Mouse (Mus musculus) kidney, embryonic 15.5 days (tissue): ENCODE data around the gene Olfr1106. TPM values are rescaled to one million over a fixed set of nuclear protein-coding genes. Genes with fewer than 3 reads are reported as not detected.

Source experiments
- ATAC-seq: fragments of 200-750 bp; cut with Nextera tagmentation; replicated peaks from 2 replicates; pipeline ENCODE4 v1.8.0; 2017; ENCODE audit warnings: moderate TSS enrichment; ENCODE audit not compliant: low FRiP score
- H3K27ac ChIP-seq: fragments of 300-500 bp; sonication (generic); 2 replicates; pipeline ENCODE4 v1.5.1; 2015; ENCODE audit warnings: mild to moderate bottlenecking, inconsistent platforms
- H3K27me3 ChIP-seq: fragments of 300-500 bp; sonication (generic); 2 replicates; pipeline ENCODE4 v1.6.1; 2015; ENCODE audit warnings: inconsistent platforms
- H3K36me3 ChIP-seq: fragments of 300-500 bp; sonication (generic); 2 replicates; pipeline ENCODE4 v1.6.1; 2015; ENCODE audit warnings: inconsistent platforms
- H3K4me1 ChIP-seq: fragments of 300-500 bp; sonication (generic); 2 replicates; pipeline ENCODE4 v1.6.1; 2015; ENCODE audit warnings: inconsistent platforms
- H3K4me2 ChIP-seq: fragments of 300-500 bp; sonication (generic); 2 replicates; pipeline ENCODE4 v1.6.1; 2015; ENCODE audit warnings: moderate library complexity, mild to moderate bottlenecking, inconsistent platforms
- H3K4me3 ChIP-seq: fragments of 300-500 bp; sonication (generic); replicated peaks from 2 replicates; pipeline ENCODE4 v1.5.1; 2015; ENCODE audit warnings: mild to moderate bottlenecking, inconsistent platforms
- H3K9ac ChIP-seq: fragments of 300-500 bp; sonication (generic); 2 replicates; pipeline ENCODE4 v1.6.1; 2015; ENCODE audit warnings: mild to moderate bottlenecking, inconsistent platforms
- H3K9me3 ChIP-seq: fragments of 300-500 bp; sonication (generic); replicated peaks from 2 replicates; pipeline ENCODE4 v1.6.1; 2016; ENCODE audit warnings: inconsistent platforms
- WGBS: fragments of 180-500 bp; shearing (Covaris S2); methylation state at CpG from one replicate; pipeline ENCODE4 v1.1.7; 2015; ENCODE audit warnings: mixed read lengths; 5-methylcytosine and 5-hydroxymethylcytosine counted together
- polyA plus RNA-seq: library from polyadenylated mRNA; unstranded; fragments of >200 nt; fragmentation: Nextera tagmentation; extraction: Ambion mirVana; gene quantifications from 2 replicates; pipeline ENCODE4 v1.2.1, GENCODE M21; 2015

Gene Olfr1106
- polyA plus RNA-seq = not detected in 2 replicates

- H3K27me3 ChIP-seq = no peaks in the 10 kb centered on the region
- H3K4me1 ChIP-seq = no peaks in the 10 kb centered on the region
- no peak within 1 kb of the TSS for H3K4me3 ChIP-seq
- no peak for ATAC-seq
- H3K9me3 ChIP-seq = no peaks in the 10 kb centered on the region
- H3K9ac ChIP-seq = no peak within 1 kb of the TSS
- no peak within 1 kb of the TSS for H3K27ac ChIP-seq
- no peaks in the 10 kb centered on the region for H3K36me3 ChIP-seq
- H3K4me2 ChIP-seq = no peak within 1 kb of the TSS
- 63% methylated on average over 1 of the region's 1 CpGs for WGBS
These were observed at the start of gene Olfr1106 for GRCm38 (mm10) chr2:87052173-87052572. Gene Olfr1106, minus strand, starts transcription at chr2:87052273.

- no peak within 1 kb of the TSS for H3K4me2 ChIP-seq
- no peaks in the 10 kb centered on the region for H3K9me3 ChIP-seq
- H3K27ac ChIP-seq = no peak within 1 kb of the TSS
- H3K36me3 ChIP-seq = no peaks in the 10 kb centered on the region
- H3K27me3 ChIP-seq = no peaks in the 10 kb centered on the region
- no peak within 1 kb of the TSS for H3K9ac ChIP-seq
- ATAC-seq = no peak
- no peaks in the 10 kb centered on the region for H3K4me1 ChIP-seq
- no peak within 1 kb of the TSS for H3K4me3 ChIP-seq
- 78% methylated on average over 1 of the region's 1 CpGs for WGBS
These were observed 43.8 kb upstream of the Olfr1106 start, which contains the start of gene Olfr1109 for GRCm38 (mm10) chr2:87095908-87096307. Gene Olfr1109, minus strand, starts transcription at chr2:87096008.

- H3K4me1 ChIP-seq = no peaks in the 10 kb centered on the region
- H3K4me3 ChIP-seq = no peak within 1 kb of the TSS
- no peak for ATAC-seq
- H3K9me3 ChIP-seq = no peaks in the 10 kb centered on the region
- no peak within 1 kb of the TSS for H3K4me2 ChIP-seq
- H3K36me3 ChIP-seq = no peaks in the 10 kb centered on the region
- 86% methylated on average over 1 of the region's 1 CpGs for WGBS
- no peak within 1 kb of the TSS for H3K27ac ChIP-seq
- H3K27me3 ChIP-seq = no peaks in the 10 kb centered on the region
- H3K9ac ChIP-seq = no peak within 1 kb of the TSS
These were observed 23.6 kb upstream of the Olfr1106 start, which contains the start of gene Olfr1107 for GRCm38 (mm10) chr2:87075717-87076116. Gene Olfr1107, minus strand, starts transcription at chr2:87075817.

GRCm38 (mm10) chr2:87036431-87036830, 15.6 kb downstream of the Olfr1106 start, which contains the start of gene Olfr1105:
Gene Olfr1105, minus strand, starts transcription at chr2:87036531.
- no peak within 1 kb of the TSS for H3K4me2 ChIP-seq
- no peaks in the 10 kb centered on the region for H3K36me3 ChIP-seq
- no peak within 1 kb of the TSS for H3K4me3 ChIP-seq
- H3K4me1 ChIP-seq = no peaks in the 10 kb centered on the region
- H3K27me3 ChIP-seq = no peaks in the 10 kb centered on the region
- H3K9ac ChIP-seq = no peak within 1 kb of the TSS
- no peak for ATAC-seq
- no peak within 1 kb of the TSS for H3K27ac ChIP-seq
- H3K9me3 ChIP-seq = no peaks in the 10 kb centered on the region

GRCm38 (mm10) chr2:87026980-87027379, 25.1 kb downstream of the Olfr1106 start, which contains the start of gene Olfr1104:
Gene Olfr1104, minus strand, starts transcription at chr2:87027080.
- Histone ChIP-seq H3K4me1 (no peaks in the 10 kb centered on the region), H3K4me3 (no peak within 1 kb of the TSS), H3K4me2 (no peak within 1 kb of the TSS), H3K9me3 (no peaks in the 10 kb centered on the region), H3K27me3 (no peaks in the 10 kb centered on the region), H3K36me3 (no peaks in the 10 kb centered on the region), H3K9ac (no peak within 1 kb of the TSS), H3K27ac (no peak within 1 kb of the TSS)
- ATAC-seq = no peak
- 74% methylated on average over 1 of the region's 1 CpGs for WGBS

GRCm38 (mm10) chr2:86998098-86998497, 54.0 kb downstream of the Olfr1106 start, which contains the start of gene Olfr1102:
Gene Olfr1102, plus strand, starts transcription at chr2:86998398.
- ATAC-seq = no peak

More at GRCm38 (mm10) chr2:86998098-86998497, 54.0 kb downstream of the Olfr1106 start, which contains the start of gene Olfr1102:
- Histone ChIP-seq H3K36me3 (no peaks in the 10 kb centered on the region), H3K9me3 (no peaks in the 10 kb centered on the region), H3K27me3 (no peaks in the 10 kb centered on the region), H3K9ac (no peak within 1 kb of the TSS), H3K4me3 (no peak within 1 kb of the TSS), H3K4me1 (no peaks in the 10 kb centered on the region), H3K27ac (no peak within 1 kb of the TSS), H3K4me2 (no peak within 1 kb of the TSS)

Other genes starting within 250 kb of the Olfr1106 start
- not detected in 2 replicates for gene Olfr141, start 242.3 kb downstream of the Olfr1106 start, polyA plus RNA-seq
- not detected in 2 replicates for gene Olfr1094, start 227.6 kb downstream of the Olfr1106 start, polyA plus RNA-seq
- not detected in 2 replicates for gene Olfr1095, start 200.6 kb downstream of the Olfr1106 start, polyA plus RNA-seq
- gene Gm13723, start 177.5 kb downstream of the Olfr1106 start, polyA plus RNA-seq = not detected in 2 replicates
- gene Olfr1097, start 160.1 kb downstream of the Olfr1106 start, polyA plus RNA-seq = not detected in 2 replicates
- gene Olfr1098, start 127.7 kb downstream of the Olfr1106 start, polyA plus RNA-seq = not detected in 2 replicates
- gene Olfr1099, start 91.6 kb downstream of the Olfr1106 start, polyA plus RNA-seq = not detected in 2 replicates
- gene Olfr1100, start 72.3 kb downstream of the Olfr1106 start, polyA plus RNA-seq = not detected in 2 replicates
- not detected in 2 replicates for gene Olfr1101, start 61.1 kb downstream of the Olfr1106 start, polyA plus RNA-seq
- not detected in 2 replicates for gene Olfr1102, start 53.9 kb downstream of the Olfr1106 start, polyA plus RNA-seq
- gene Olfr1104, start 25.2 kb downstream of the Olfr1106 start, polyA plus RNA-seq = not detected in 2 replicates
- gene Olfr1105, start 15.7 kb downstream of the Olfr1106 start, polyA plus RNA-seq = not detected in 2 replicates
- gene Olfr1107, start 23.5 kb upstream of the Olfr1106 start, polyA plus RNA-seq = not detected in 2 replicates
- not detected in 2 replicates for gene Olfr1109, start 43.7 kb upstream of the Olfr1106 start, polyA plus RNA-seq
- gene Olfr259, start 62.3 kb upstream of the Olfr1106 start, polyA plus RNA-seq = not detected in 2 replicates
- not detected in 2 replicates for gene Olfr1110, start 88.0 kb upstream of the Olfr1106 start, polyA plus RNA-seq
- gene Olfr1111, start 100.4 kb upstream of the Olfr1106 start, polyA plus RNA-seq = not detected in 2 replicates
- not detected in 2 replicates for gene Olfr1112, start 135.5 kb upstream of the Olfr1106 start, polyA plus RNA-seq
- not detected in 2 replicates for gene Olfr1113, start 156.7 kb upstream of the Olfr1106 start, polyA plus RNA-seq
- not detected in 2 replicates for gene Olfr1115, start 195.7 kb upstream of the Olfr1106 start, polyA plus RNA-seq
- gene Olfr1116, start 215.3 kb upstream of the Olfr1106 start, polyA plus RNA-seq = not detected in 2 replicates